Mouse (Mus musculus): ENCODE results near the gene Akap8l. TPM values are rescaled to one million over a fixed set of nuclear protein-coding genes. Genes with fewer than 3 reads are reported as not detected.

Akap8l gene
- polyA plus RNA-seq, 1 experiment from 2014 or later = 59.0 TPM

GRCm38 (mm10) chr17:32354211-32354610 is 3.8 kb upstream of the Akap8l start:
- H3K9ac ChIP-seq (ENCODE audit: low read depth, low read length) = no peak overlapping the region
- H3K4me2 ChIP-seq = no peak overlapping the region
- WGBS (ENCODE audit: insufficient replicate concordance) = 61% methylated on average over 5 of the region's 5 CpGs
- H3K9me3 ChIP-seq (replicated peaks; ENCODE audit: control insufficient read depth, low read length) = no peaks in the 10 kb centered on the region
- H3K27me3 ChIP-seq (ENCODE audit: control insufficient read depth, insufficient read depth, low read length) = no peaks in the 10 kb centered on the region
- ATAC-seq (replicated peaks; ENCODE audit: insufficient number of reproducible peaks, low FRiP score, low TSS enrichment) = no peak
- H3K4me1 ChIP-seq (ENCODE audit: control insufficient read depth, insufficient read depth, low read length) = peaks cover 4% of the 10 kb centered on the region
- H3K36me3 ChIP-seq (ENCODE audit: control insufficient read depth, insufficient read depth, low read length) = peaks cover 32% of the 10 kb centered on the region
- H3K4me3 ChIP-seq (ENCODE audit: low read depth, low read length) = no peak overlapping the region
- H3K27ac ChIP-seq (ENCODE audit: low read depth, low read length) = no peak overlapping the region

GRCm38 (mm10) chr17:32353696-32354095 is 3.3 kb upstream of the Akap8l start:
- ATAC-seq (replicated peaks; ENCODE audit: insufficient number of reproducible peaks, low FRiP score, low TSS enrichment) = no peak
- WGBS (ENCODE audit: insufficient replicate concordance) = 85% methylated on average over 4 of the region's 4 CpGs
- H3K4me2 ChIP-seq = no peak overlapping the region
- no peaks in the 10 kb centered on the region for H3K27me3 ChIP-seq (ENCODE audit: control insufficient read depth, insufficient read depth, low read length)
- H3K27ac ChIP-seq (ENCODE audit: low read depth, low read length) = no peak overlapping the region
- no peaks in the 10 kb centered on the region for H3K9me3 ChIP-seq (replicated peaks; ENCODE audit: control insufficient read depth, low read length)
- no peak overlapping the region for H3K9ac ChIP-seq (ENCODE audit: low read depth, low read length)
- H3K4me3 ChIP-seq (ENCODE audit: low read depth, low read length) = no peak overlapping the region
- H3K4me1 ChIP-seq (ENCODE audit: control insufficient read depth, insufficient read depth, low read length) = peaks cover 9% of the 10 kb centered on the region
- H3K36me3 ChIP-seq (ENCODE audit: control insufficient read depth, insufficient read depth, low read length) = peaks cover 29% of the 10 kb centered on the region

GRCm38 (mm10) chr17:32351726-32352125 is 1.3 kb upstream of the Akap8l start:
- H3K9ac ChIP-seq (ENCODE audit: low read depth, low read length) = no peak overlapping the region
- H3K27ac ChIP-seq (ENCODE audit: low read depth, low read length) = no peak overlapping the region
- no peaks in the 10 kb centered on the region for H3K27me3 ChIP-seq (ENCODE audit: control insufficient read depth, insufficient read depth, low read length)
- peaks cover 9% of the 10 kb centered on the region for H3K4me1 ChIP-seq (ENCODE audit: control insufficient read depth, insufficient read depth, low read length)
- no peaks in the 10 kb centered on the region for H3K9me3 ChIP-seq (replicated peaks; ENCODE audit: control insufficient read depth, low read length)
- H3K4me2 ChIP-seq = no peak overlapping the region
- no peak for ATAC-seq (replicated peaks; ENCODE audit: insufficient number of reproducible peaks, low FRiP score, low TSS enrichment)
- peaks cover 17% of the 10 kb centered on the region for H3K36me3 ChIP-seq (ENCODE audit: control insufficient read depth, insufficient read depth, low read length)
- H3K4me3 ChIP-seq (ENCODE audit: low read depth, low read length) = no peak overlapping the region

GRCm38 (mm10) chr17:32351269-32351668 is 862 bp upstream of the Akap8l start:
- H3K27me3 ChIP-seq (ENCODE audit: control insufficient read depth, insufficient read depth, low read length) = no peaks in the 10 kb centered on the region
- H3K4me1 ChIP-seq (ENCODE audit: control insufficient read depth, insufficient read depth, low read length) = peaks cover 9% of the 10 kb centered on the region
- H3K4me2 ChIP-seq = peak overlapping the region; percentile 89
- no peak overlapping the region for H3K27ac ChIP-seq (ENCODE audit: low read depth, low read length)
- H3K36me3 ChIP-seq (ENCODE audit: control insufficient read depth, insufficient read depth, low read length) = peaks cover 12% of the 10 kb centered on the region
- H3K9me3 ChIP-seq (replicated peaks; ENCODE audit: control insufficient read depth, low read length) = no peaks in the 10 kb centered on the region
- 74% methylated on average over 3 of the region's 3 CpGs for WGBS (ENCODE audit: insufficient replicate concordance)
- ATAC-seq (replicated peaks; ENCODE audit: insufficient number of reproducible peaks, low FRiP score, low TSS enrichment) = no peak
- peak overlapping the region; percentile 93; the same call in 1 of the 2 replicates for H3K4me3 ChIP-seq (ENCODE audit: low read depth, low read length)
- H3K9ac ChIP-seq (ENCODE audit: low read depth, low read length) = no peak overlapping the region

GRCm38 (mm10) chr17:32349851-32350381 is 491 bp downstream of the Akap8l start:
- Histone ChIP-seq H3K9me3 (replicated peaks; ENCODE audit: control insufficient read depth, low read length) (no peaks in the 10 kb centered on the region), H3K36me3 (ENCODE audit: control insufficient read depth, insufficient read depth, low read length) (peaks cover 3% of the 10 kb centered on the region; the same call in 1 of the 2 replicates), H3K4me3 (ENCODE audit: low read depth, low read length) (peak overlapping the region; percentile 93), H3K4me2 (peak overlapping the region; percentile 89), H3K27me3 (ENCODE audit: control insufficient read depth, insufficient read depth, low read length) (no peaks in the 10 kb centered on the region), H3K4me1 (ENCODE audit: control insufficient read depth, insufficient read depth, low read length) (peaks cover 9% of the 10 kb centered on the region), H3K9ac (ENCODE audit: low read depth, low read length) (peak overlapping the region; percentile 92), H3K27ac (ENCODE audit: low read depth, low read length) (peak overlapping the region; percentile 76)
- under 1% methylated on average over 24 of the region's 24 CpGs for WGBS (ENCODE audit: insufficient replicate concordance)
- 0 out of 2 replicates have a peak, but pooled peaks have one; percentile 11 for ATAC-seq (replicated peaks; ENCODE audit: insufficient number of reproducible peaks, low FRiP score, low TSS enrichment)

GRCm38 (mm10) chr17:32349037-32349732 is 1.2 kb downstream of the Akap8l start:
- no peaks in the 10 kb centered on the region for H3K27me3 ChIP-seq (ENCODE audit: control insufficient read depth, insufficient read depth, low read length)
- H3K4me1 ChIP-seq (ENCODE audit: control insufficient read depth, insufficient read depth, low read length) = peaks cover 9% of the 10 kb centered on the region
- peak overlapping the region; percentile 76; the same call in 1 of the 2 replicates for H3K27ac ChIP-seq (ENCODE audit: low read depth, low read length)
- peak overlapping the region; percentile 92 for H3K9ac ChIP-seq (ENCODE audit: low read depth, low read length)
- ATAC-seq (replicated peaks; ENCODE audit: insufficient number of reproducible peaks, low FRiP score, low TSS enrichment) = no peak; the same call in 1 of the 2 replicates
- WGBS (ENCODE audit: insufficient replicate concordance) = 6% methylated on average over 4 of the region's 4 CpGs
- H3K36me3 ChIP-seq (ENCODE audit: control insufficient read depth, insufficient read depth, low read length) = no peaks in the 10 kb centered on the region; the same call in 1 of the 2 replicates
- peak overlapping the region; percentile 89 for H3K4me2 ChIP-seq
- peak overlapping the region; percentile 93 for H3K4me3 ChIP-seq (ENCODE audit: low read depth, low read length)
- no peaks in the 10 kb centered on the region for H3K9me3 ChIP-seq (replicated peaks; ENCODE audit: control insufficient read depth, low read length)

- H3K36me3 ChIP-seq (ENCODE audit: control insufficient read depth, insufficient read depth, low read length) = no peaks in the 10 kb centered on the region; the same call in 1 of the 2 replicates
- H3K9me3 ChIP-seq (replicated peaks; ENCODE audit: control insufficient read depth, low read length) = no peaks in the 10 kb centered on the region
- no peaks in the 10 kb centered on the region for H3K27me3 ChIP-seq (ENCODE audit: control insufficient read depth, insufficient read depth, low read length)
- ATAC-seq (replicated peaks; ENCODE audit: insufficient number of reproducible peaks, low FRiP score, low TSS enrichment) = no peak
- peak overlapping the region; percentile 89 for H3K4me2 ChIP-seq
- no peak overlapping the region for H3K27ac ChIP-seq (ENCODE audit: low read depth, low read length)
- peaks cover 9% of the 10 kb centered on the region for H3K4me1 ChIP-seq (ENCODE audit: control insufficient read depth, insufficient read depth, low read length)
- 84% methylated on average over 2 of the region's 2 CpGs for WGBS (ENCODE audit: insufficient replicate concordance)
- 0 out of 2 replicates have a peak overlapping the region, but pooled peaks have one; percentile 35 for H3K9ac ChIP-seq (ENCODE audit: low read depth, low read length)
- H3K4me3 ChIP-seq (ENCODE audit: low read depth, low read length) = no peak overlapping the region
Measured at GRCm38 (mm10) chr17:32348406-32348805, 2.0 kb downstream of the Akap8l start.

- H3K27me3 ChIP-seq (ENCODE audit: control insufficient read depth, insufficient read depth, low read length) = no peaks in the 10 kb centered on the region
- H3K4me2 ChIP-seq = no peak overlapping the region
- H3K9ac ChIP-seq (ENCODE audit: low read depth, low read length) = no peak overlapping the region
- H3K36me3 ChIP-seq (ENCODE audit: control insufficient read depth, insufficient read depth, low read length) = peaks cover 7% of the 10 kb centered on the region; the same call in 1 of the 2 replicates
- 85% methylated on average over 1 of the region's 1 CpGs for WGBS (ENCODE audit: insufficient replicate concordance)
- ATAC-seq (replicated peaks; ENCODE audit: insufficient number of reproducible peaks, low FRiP score, low TSS enrichment) = no peak
- H3K9me3 ChIP-seq (replicated peaks; ENCODE audit: control insufficient read depth, low read length) = no peaks in the 10 kb centered on the region
- H3K4me3 ChIP-seq (ENCODE audit: low read depth, low read length) = no peak overlapping the region
- H3K27ac ChIP-seq (ENCODE audit: low read depth, low read length) = no peak overlapping the region
- H3K4me1 ChIP-seq (ENCODE audit: control insufficient read depth, insufficient read depth, low read length) = no peaks in the 10 kb centered on the region
Measured at GRCm38 (mm10) chr17:32341102-32341501, 9.3 kb downstream of the Akap8l start.
